Mouse (Mus musculus) cerebellum, adult 9-10 months (tissue): ENCODE measurements around the gene Grk3.
A peak's percentile ranks its signal among the peaks of the same experiment; 100 is the strongest.

Experiments
- DNase-seq: peaks from one replicate; pipeline ENCODE4 v3.0.0; 2022

Grk3 gene

DNA sequence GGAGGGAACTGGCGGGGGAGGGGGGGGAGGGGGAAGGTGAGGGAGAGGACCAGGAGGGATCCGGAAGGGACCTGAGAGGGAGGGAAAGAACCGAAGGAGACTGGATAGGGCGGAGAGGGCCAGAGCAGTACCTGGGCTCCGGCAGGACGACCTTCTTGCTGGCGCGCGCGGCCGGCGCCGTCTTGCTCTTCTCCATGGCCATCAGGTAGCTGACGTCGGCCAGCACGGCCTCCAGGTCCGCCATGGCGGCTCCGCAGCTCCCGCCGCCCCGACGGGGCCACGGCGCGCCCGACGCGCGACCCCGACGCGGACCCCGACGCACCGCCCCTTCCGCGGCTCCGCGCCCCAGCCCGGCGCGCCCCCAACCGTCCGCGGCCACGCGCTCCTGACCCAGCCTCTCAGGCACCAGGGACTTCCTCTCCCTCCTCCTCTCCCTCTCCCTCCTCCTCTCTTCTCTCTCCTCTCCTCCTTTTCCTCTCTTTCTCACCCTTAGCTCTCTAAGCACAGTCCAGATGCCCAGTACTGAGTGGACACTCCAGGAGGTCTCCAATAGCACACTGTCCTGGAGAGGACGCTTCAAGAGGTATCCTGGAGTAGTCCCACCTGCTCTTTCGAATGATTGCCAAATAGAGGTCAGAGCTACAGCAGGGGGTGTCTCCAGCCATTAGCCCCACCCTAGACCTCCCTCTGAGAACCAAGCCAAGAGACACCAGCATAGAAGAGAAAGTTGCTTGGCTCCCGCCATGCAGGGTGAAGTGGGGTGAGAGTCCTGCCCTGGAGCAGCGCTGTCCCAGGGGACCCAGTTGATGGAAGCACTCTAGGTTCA is at the start of gene Grk3:
Gene Grk3 (minus strand): TSS at position 556 of the 826 bp plus-strand sequence.
- DNase-seq: peak; percentile 80

DNA sequence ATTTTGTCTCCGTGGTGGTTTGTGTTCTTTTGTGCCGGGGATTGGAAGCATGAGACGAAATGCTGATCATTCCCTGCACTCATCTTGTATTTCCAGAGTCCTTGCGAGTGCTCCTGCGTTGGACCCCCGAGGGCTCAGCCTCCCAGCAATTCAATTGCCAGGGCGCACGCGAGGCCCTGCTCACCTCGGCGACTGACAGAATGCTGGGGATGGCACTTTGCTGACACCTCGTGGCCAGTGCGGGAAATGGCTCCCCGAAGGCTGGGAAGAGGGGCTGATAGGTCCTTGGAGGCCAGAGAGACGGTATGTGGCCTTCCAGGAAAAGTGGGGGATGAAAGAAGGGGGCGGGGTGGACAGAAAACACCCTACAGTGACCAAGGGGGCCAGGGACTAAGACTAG is 38.7 kb upstream of the Grk3 start:
- peak; percentile 88 for DNase-seq

DNA sequence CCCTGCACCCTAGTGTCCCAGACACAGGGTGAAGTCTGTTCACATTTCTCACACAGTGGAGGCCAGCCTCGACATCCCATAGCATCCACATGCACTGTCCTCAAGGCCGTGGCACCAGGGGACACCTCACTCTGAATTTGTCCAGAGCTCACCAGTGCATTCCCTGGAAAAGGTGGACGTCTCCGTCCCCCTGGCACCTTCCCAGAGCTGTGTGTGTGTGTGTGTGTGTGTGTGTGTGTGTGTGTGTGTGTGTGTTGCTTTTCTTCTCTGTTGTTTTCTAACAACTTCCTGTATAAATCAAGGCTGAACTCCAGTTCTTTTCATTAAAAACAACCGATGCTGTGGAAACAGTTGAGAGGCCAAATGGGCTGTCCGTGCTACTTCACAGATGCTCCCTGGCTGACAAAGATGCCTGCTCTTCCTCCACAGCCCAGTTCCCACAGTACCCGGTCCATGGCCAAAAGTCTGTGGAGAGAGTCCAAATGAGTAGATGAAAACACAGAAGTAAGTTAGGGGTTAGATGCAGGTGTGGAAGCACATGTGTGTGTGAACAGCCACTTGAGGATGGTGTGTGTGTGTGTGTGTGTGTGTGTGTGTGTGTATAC is 35.1 kb upstream of the Grk3 start:
- DNase-seq: no peak

DNA sequence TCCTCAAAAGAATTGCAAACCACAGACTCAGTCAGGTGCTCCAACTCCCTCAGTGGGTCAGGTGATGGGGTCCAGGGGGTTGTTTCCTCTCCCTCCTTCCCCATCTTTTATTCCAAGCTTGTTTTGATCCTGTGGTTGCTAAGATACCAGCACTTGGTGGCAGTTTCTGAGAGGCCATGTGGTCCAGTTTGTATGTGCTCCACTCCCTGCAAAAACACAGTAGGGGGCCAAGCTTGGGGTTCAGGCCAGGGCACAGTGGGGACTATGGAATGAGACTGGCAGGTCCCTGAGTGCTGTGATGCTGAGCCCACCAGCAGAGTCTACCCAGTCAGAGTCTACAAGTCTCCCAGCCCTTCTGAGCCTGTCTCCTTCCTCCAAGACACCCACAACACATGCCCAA is 34.3 kb upstream of the Grk3 start:
- DNase-seq: peak; percentile 39

DNA sequence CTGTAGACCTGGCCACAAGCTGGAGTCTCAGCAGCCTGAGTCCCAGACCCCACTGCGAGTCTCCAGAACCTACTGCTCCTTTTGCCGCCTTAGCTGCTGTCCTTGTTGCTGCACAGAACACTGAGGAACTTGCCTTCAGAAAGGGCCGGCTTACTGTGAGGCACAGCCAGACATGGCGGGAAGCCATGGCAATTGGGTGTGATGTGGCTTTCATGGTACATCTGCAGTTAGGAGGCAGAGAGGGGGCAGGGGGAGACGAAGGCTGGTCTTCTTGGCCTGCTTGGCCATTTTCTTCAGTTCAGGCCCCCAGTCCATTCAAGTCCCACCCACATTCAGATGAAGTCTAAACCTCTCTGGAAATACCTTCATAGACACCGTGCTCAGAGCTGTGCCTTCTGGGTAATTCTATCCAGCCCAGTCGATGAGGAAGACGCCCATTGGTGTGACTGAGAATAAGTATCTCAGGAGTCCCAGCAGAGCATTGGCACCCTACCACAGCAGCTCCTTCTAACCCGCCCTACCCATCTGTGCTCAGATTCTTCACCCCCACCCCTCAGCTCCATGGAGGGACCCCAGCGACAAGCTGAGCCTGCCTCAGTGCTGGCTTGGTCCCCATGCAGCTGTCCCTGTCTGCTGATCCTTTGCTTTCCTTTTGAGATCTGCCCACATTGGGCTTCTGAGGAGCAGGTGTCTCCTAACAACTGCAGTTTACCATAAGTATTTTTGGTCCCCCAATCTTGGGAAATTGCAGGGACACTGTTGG is 30.1 kb upstream of the Grk3 start:
- no peak for DNase-seq

DNA sequence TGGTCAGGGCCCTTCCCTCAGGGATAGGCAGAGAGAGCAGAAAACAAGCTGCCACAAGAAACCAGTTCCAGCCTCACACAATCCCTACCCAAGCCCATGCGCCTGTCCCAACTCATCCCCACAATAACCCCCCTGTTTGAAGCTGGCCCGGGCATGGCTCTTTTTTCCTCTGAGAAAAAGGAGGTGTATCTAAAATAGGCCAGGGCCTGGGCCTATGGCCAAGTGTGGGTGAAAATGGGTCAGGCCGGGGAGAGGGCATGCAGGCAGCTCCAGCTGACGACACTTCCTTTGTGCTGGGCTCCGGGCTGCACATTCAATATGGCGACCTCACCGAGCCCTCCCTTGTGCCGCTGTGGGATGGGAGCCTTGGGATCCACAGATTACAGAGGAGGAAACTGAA is 27.9 kb upstream of the Grk3 start:
- DNase-seq: peak; percentile 97

DNA sequence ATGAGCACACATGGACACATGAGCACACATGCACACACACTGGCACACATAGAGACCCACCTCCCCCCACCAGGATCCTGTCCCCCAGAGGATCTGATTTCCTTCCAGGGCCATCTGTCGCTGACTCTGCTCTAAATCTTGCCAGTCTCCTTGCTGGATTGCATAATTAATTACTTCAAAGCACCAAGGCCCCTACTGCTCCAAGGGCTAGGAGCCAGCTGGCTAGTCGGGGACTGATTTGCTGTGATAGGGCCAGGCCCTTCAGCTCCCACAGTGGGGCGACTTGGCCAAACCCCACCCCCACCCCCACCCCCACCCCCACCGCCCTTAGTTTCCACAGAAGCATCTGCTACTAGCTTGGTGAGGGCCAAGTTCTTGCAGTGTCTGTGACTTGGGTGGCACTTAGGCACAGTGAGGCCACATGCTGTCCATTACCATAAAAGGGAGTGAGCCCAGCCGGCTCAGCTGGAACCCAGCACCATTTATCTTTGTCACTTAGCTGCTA is 26.0 kb upstream of the Grk3 start:
- DNase-seq: peak; percentile 98

DNA sequence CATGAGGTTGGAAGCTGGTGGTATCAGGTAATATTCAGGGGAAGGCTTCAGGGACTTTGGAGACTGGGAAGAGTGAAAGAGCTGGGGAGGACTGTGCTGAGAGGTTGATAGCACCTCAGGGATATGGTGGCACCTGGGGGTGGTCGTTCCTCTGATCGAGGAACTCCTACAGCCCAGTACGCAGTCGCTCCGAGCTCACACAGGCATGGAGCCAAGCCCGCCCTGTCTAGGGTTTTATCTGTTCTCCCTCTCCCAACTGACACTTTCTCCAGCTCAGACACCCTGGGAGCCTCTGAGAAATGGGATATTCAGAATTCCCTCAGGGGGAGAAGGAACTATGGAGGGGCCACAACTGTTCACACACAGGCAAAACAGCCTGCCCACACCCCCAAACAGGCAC is 25.2 kb upstream of the Grk3 start:
- peak; percentile 68 for DNase-seq

DNA sequence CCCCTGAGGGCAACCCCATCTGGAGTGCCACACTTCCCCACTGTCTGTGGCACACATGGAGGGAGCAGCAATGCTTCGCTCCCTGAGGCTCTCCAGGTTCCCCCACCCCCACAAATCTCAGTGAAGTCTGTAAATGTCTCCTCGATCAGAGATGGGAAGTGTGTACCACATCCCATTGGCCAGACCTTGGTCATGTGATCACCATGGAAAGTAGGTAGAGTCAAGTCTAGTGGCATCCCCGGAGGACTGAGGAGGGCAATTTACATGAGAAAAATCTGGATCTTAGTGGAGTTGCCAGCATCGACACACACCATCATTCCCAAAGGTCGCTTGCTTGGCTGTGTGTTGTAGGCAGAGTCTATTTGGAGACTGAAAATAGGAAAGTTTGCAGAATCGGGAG is 23.0 kb upstream of the Grk3 start:
- peak; percentile 21 for DNase-seq

DNA sequence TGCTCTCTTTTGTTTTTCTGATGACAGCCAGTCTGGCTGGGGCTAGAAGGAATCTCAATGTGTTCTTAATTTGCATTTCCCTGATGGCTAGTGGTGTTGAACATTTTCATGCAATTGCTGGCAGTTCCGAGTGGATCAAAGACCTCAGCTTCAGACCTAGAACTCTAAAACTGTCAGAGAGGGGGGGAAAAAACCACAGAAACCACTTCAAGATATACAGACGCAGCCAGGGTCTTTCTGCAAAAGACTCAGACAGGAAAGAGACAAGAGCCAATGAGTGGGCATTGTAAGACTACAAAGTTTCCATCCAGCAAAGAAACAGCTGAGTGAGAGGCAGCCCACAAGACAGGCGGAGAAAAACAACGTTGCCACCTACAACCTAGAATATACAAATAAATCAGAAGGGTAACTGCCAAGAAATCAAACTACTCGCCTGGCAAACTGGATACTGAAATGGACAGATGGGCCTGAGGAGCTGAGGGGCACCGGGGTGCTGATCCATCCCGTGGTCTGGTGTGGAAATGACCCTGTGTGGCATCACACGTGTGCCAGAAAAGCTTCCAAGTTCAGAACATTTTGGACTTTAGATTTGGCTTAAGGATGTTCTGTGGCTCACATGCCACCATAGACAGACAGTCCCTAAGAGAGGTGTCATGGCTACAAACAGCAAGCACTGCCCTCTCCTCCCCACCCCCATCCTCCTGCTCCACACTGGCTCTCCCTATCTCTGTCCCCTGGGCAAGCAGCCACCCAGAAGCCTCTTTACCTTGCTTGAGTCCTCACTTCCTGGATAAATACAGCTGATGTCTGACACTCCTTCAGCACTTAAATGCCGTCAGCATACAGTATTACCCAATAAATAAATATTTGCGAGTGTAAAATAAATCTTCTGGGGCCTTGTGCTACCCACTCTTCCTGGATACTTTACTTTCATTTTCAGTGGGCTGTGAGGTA is 19.8 kb upstream of the Grk3 start:
- no peak for DNase-seq

DNA sequence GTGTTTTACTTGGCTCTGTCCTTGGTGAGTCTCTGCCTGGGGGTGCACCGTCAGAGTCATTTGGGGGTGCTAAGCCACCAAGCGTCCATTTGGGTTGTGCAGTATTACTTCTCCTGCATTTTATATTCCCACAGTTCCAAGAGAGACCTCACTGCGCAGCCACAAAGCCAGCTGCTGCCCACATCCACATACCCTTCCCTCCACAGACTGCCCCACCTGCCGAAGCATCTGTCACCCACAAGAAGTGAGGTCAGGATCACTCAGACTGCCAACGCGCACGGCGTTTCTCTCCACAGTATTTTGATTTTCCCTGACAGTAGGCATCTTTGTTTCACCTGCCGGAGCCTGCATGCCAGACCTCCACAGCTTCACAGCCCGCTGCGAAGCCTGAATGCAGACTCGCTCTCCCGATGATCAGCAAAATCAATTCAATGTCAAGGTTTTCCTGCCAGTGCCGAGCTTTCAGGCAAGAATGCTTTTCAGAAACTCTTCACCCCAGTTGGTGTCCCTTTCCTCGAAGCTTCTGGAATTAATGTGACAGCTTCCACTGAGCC is 15.7 kb upstream of the Grk3 start:
- no peak for DNase-seq

DNA sequence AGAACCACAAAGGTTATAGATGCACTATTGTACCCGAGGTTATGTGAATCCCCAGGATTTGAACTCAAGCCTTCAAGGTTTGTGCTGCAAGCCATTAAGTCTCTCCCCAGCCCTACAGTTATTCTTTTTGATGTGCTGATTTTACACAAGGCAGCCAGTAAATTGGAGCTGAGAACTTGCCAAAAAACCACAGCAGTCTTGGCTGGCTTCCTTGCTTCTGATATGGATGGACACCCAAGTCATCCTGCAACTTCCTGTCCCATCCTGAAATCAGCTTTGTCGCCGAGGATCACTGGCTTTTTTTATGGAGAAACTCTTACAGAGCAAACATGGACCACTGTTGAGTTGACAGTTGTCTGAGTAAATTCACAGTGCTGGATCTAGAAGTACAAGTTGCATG is 14.5 kb upstream of the Grk3 start:
- no peak for DNase-seq

DNA sequence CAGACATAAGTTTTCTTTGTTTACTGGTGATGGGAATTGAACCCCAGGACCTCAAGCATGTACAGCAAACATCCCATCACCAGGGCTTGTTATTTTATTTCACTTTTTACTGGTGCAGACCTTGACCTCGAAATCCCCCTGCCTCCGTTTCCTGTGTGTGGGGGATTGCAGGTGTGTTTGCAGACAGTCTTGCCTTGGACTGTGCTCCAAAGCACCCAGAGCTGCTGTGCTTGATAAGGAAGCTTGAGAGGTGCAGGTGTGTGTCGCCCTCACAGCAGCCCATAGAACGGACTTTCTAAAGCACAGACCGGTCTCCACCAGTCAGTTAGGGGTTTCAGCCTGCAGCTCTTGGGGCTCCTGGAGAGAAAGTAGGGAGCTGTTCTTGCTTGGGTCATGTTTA is 11.1 kb upstream of the Grk3 start:
- no peak for DNase-seq

DNA sequence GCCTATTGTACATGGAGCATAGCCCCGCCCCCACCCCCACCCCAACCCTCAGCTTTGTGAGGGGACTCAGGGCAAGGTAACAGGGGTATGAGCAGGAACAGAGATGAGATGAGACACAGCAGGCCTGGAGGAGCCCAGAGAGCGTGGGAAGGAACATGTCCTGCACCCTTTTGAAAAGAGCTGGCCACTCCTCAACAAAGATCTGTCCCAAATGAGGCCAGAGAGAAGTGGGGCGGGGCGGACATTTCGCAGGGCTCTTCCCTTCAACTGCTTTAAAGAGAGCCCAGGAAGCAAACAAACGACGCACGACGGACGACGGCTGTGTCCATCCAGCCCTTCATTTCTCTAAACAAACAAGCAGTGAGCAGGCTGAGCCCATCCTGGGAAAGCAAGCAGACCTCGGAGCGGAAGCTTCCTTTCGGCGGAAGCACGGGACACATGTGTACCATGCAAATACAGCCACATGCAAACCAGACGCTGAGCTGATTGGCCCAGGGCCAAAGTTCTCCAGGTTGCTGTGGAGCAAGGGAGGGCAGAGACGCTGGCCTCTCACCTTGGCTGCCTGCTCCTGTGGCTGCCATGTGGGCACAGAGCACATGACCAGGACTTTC is 8.7 kb upstream of the Grk3 start:
- no peak for DNase-seq

DNA sequence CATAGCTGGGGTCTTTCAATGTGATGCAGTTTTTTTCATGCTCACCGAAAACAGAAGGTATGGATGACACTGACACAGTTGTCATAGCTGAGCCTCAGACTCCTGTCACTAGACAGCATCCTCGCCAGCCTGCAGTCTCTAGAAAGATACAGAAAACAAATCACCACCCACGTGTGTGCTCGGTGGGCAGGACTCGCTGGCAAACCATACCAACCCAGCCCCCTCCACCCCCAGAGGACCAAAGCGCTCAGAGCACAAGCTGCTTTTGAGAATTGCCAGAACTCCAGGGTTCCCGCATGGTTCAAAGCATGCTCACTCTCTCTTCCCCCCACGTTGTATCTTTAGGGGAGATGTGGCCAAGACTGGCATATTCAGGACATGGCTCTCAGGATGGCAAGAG is 2.6 kb upstream of the Grk3 start:
- DNase-seq: no peak

DNA sequence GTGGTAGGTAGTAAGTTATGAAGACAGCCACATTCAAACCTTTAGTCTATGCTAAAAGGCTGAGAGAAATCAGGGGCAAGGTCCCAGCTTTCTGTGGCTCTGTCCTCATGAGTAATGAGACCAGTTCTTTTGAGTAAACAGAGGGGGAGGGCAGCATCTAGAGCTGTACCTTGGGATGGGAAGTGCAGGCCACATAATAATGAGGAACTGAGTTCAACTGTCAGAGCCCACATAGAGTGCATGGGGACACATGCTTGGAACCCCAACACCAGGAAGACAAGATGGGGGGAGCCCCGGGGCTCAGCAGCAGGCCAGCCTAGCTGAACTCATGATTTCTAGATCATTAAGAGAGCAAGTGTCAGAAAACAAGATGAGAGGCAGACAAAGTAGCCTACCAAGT is 1.4 kb upstream of the Grk3 start:
- no peak for DNase-seq

DNA sequence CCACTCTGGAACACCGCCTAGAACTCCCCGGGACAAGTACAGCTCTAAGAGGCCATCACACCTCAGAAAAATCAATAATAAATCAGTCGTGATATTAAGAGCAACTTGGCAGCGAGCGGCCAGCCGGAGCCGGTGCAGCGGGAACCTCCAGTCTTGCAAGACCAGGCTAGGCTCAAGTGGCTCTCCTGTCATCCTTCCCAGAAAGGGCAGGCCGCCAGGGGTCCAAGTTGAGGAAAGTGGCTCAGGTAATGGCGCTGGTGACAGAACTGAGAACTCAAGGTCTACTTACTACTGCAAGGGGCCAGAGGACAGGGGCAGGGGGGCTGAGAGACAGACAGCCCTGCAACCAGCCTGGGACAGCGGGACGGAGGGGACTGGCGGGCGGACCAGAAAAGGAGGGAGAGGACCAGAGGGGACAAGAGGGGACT is 769 bp downstream of the Grk3 start:
- peak; percentile 78 for DNase-seq

DNA sequence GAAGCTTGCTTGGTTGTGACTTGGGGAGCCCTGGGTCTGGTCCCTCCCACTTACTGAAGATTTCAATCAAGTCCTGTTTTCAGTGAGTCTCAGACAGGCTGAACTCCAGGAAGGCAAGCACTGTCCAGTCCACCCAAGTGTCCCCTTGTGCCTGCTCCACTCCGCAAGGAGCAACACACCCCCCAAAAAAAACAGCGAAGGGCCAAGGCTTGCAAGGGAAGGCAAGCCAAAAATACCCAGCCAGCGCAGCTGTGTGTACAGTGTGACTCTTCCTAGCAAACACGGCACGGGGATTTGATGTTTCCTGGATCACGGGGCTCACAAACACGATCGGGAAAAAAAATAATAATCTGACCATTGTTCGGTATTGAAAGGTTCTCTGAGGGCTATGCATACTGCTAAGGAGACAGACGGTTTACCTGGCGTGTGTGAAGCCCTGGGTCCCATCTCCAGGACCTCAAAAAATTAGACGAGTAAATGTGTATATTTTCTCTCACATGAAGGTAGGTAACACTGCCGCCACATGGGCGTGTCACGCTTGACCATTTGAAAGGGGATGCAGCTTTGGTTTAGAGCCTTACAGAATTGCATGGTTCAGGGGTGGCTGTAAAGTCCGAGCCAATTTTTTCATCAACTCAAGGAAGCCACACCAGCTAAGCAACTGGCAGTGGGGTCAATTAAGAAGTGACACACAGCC is 1.3 kb downstream of the Grk3 start:
- DNase-seq: peak; percentile 70

DNA sequence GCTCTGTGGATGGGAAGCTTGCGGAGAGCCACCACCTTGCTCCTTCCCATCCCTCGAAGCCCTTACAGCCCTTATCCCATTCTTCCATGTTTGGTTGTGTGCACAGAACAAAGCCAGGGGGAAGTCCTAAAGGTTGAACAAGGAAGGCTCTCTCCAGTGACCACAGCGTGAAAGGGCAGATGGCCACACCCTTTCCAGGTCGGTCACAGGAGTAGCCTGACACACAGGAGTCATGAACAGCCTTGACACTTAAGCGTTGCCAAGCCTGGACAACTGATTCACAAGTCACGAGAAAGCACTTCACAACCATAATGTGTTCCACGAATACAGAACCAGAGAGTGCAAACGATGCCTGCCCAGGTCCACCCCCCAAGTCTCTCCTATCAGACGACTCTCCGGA is 3.7 kb downstream of the Grk3 start:
- DNase-seq: no peak

DNA sequence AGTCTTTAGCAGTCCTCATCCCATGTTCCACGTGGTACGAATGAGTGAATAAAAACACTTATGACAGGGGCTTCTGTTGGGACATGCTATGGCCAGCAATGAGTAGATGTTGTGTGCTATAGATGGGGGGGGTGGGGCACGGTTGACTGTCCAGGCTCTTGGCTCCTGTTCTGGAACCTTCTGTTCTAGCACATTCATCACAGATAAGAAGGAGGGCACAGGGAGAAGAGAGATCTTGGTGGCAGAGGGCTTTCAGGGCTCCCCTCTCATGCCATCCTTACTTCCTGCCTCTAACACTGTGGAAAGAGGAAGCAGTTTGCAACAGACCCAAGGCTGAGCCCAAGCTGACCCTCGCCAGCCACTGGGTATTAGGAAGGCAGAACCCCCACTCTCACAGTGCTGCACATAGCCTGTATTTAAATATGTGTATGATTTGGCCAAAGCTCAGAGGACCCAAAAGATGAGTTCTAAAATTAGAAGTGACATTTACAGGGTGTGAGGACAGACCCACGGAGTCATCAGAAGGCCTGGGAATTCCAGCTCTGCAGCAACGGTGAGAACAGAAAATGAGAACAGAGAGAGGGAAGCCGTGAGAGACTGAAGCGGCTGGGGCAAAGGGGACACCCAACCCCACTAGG is 6.3 kb downstream of the Grk3 start:
- DNase-seq: no peak

DNA sequence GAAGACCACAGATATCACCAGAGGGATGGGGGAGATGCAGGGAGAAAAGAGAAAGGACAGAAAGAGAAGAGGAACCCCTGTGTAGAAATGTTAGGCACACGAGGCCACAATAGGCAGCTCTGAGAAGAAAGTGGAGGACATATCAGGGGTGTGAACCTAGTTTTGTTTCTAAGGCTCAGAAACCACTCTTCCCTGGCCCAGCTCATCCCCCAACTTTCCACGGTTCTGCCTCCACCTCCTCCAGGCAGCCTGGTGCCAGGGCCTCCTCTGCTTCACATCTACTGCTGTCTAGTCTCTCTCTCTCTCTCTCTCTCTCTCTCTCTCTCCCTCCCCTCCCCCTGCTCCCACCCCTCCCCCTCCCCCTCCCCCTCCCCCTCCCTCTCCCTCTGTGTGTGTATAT is 7.1 kb downstream of the Grk3 start:
- no peak for DNase-seq
